Mouse (Mus musculus) CH12.LX (cell line): ENCODE data around the gene Thtpa. TPM values are rescaled to one million over a fixed set of nuclear protein-coding genes. Genes with fewer than 3 reads are reported as not detected.

Experiments
- DNase-seq: peaks from one replicate; pipeline ENCODE4 v3.0.0-alpha.2; 2013; ENCODE audit errors: extremely low read depth
- H3K27ac ChIP-seq: 2 replicates; pipeline ENCODE4 v1.5.1; 2012; ENCODE audit warnings: low read depth, mild to moderate bottlenecking, control low read depth, moderate library complexity; ENCODE audit not compliant: insufficient read depth
- H3K27me3 ChIP-seq: replicated peaks from 2 replicates; pipeline ENCODE3; 2012; ENCODE audit warnings: inconsistent platforms
- H3K36me3 ChIP-seq, 2 experiments: replicated peaks in 1 of 2; 2 replicates each; pipeline versions ENCODE3 to v1.6.1; 2012; ENCODE audit warnings: inconsistent platforms in 1 of 2, low read length in 1 of 2, mild to moderate bottlenecking in 1 of 2, mixed read lengths in 1 of 2, moderate library complexity in 1 of 2; ENCODE audit not compliant: control insufficient read depth in 1 of 2, insufficient read depth in 1 of 2
- H3K4me1 ChIP-seq, 2 experiments: 2 replicates each; pipeline ENCODE4 v1.6.1; 2012; ENCODE audit warnings: inconsistent platforms in 1 of 2, moderate library complexity in 1 of 2; ENCODE audit not compliant: insufficient read depth in 2 of 2, control insufficient read depth in 1 of 2
- H3K4me2 ChIP-seq: 2 replicates; pipeline ENCODE4 v1.6.1; 2012; ENCODE audit warnings: low read depth, mild to moderate bottlenecking, control low read depth; ENCODE audit not compliant: poor library complexity, insufficient read depth, severe bottlenecking
- H3K4me3 ChIP-seq, 3 experiments: fragments of 150-350 bp in 1 of 3; sonication (generic) in 1 of 3; replicated peaks in 1 of 3; 2 replicates each; pipeline versions ENCODE3 to v1.5.1; 2011 to 2012; ENCODE audit warnings: low read depth in 2 of 3, low read length in 2 of 3, mild to moderate bottlenecking in 2 of 3, moderate library complexity in 2 of 3, control low read depth in 1 of 3, improper control_type of control experiment in 1 of 3, inconsistent platforms in 1 of 3, mixed read lengths in 1 of 3; ENCODE audit not compliant: poor library complexity in 1 of 3
- H3K79me2 ChIP-seq: replicated peaks from 2 replicates; pipeline ENCODE4 v1.6.1; 2012; ENCODE audit warnings: mild to moderate bottlenecking, moderate library complexity; ENCODE audit not compliant: control insufficient read depth, poor library complexity, insufficient read depth, severe bottlenecking; ENCODE audit errors: extremely low read depth
- H3K9ac ChIP-seq: 2 replicates; pipeline ENCODE4 v1.6.1; 2012; ENCODE audit warnings: low read depth, mild to moderate bottlenecking, control low read depth, moderate library complexity; ENCODE audit not compliant: insufficient read depth
- H3K9me3 ChIP-seq: replicated peaks from 2 replicates; pipeline ENCODE3; 2012; ENCODE audit warnings: low read length, inconsistent platforms, mixed read lengths
- CHD1 ChIP-seq: IDR thresholded peaks from 2 replicates; pipeline ENCODE4 v1.6.1; 2012; ENCODE audit warnings: low read depth, low read length, improper control_type of control experiment, inconsistent platforms
- CHD2 ChIP-seq: IDR thresholded peaks from 2 replicates; pipeline ENCODE4 v1.6.1; 2011; ENCODE audit warnings: low read length, improper control_type of control experiment
- CTCF ChIP-seq, 2 experiments: IDR thresholded peaks in 1 of 2; conservative IDR thresholded peaks in 1 of 2; 2 replicates each; pipeline ENCODE4 v1.5.1; 2011 to 2012; ENCODE audit warnings: low read depth in 2 of 2, low read length in 2 of 2, improper control_type of control experiment in 1 of 2, inconsistent platforms in 1 of 2, mild to moderate bottlenecking in 1 of 2, moderate library complexity in 1 of 2
- E2F4 ChIP-seq: IDR thresholded peaks from 2 replicates; pipeline ENCODE4 v1.6.1; 2011; ENCODE audit warnings: low read depth, low read length, improper control_type of control experiment; ENCODE audit not compliant: insufficient replicate concordance
- EP300 ChIP-seq: IDR thresholded peaks from 2 replicates; pipeline ENCODE4 v1.6.1; 2011; ENCODE audit warnings: low read length, improper control_type of control experiment
- GABPA ChIP-seq: IDR thresholded peaks from 2 replicates; pipeline ENCODE4 v1.6.1; 2012; ENCODE audit warnings: low read depth, low read length, improper control_type of control experiment, inconsistent platforms; ENCODE audit not compliant: insufficient replicate concordance
- IRF4 ChIP-seq: IDR thresholded peaks from 2 replicates; pipeline ENCODE4 v1.6.1; 2014; ENCODE audit warnings: low read depth, mild to moderate bottlenecking, inconsistent platforms, low read length, improper control_type of control experiment
- JUN ChIP-seq: IDR thresholded peaks from 2 replicates; pipeline ENCODE4 v1.6.1; 2011; ENCODE audit warnings: low read depth, mild to moderate bottlenecking, low read length, improper control_type of control experiment, moderate library complexity; ENCODE audit not compliant: insufficient read depth
- JUND ChIP-seq: conservative IDR thresholded peaks from 2 replicates; pipeline ENCODE4 v1.6.1; 2011; ENCODE audit warnings: low read depth, low read length, improper control_type of control experiment
- MAX ChIP-seq: IDR thresholded peaks from 2 replicates; pipeline ENCODE4 v1.6.1; 2011; ENCODE audit warnings: low read length, improper control_type of control experiment
- MAZ ChIP-seq: IDR thresholded peaks from 2 replicates; pipeline ENCODE4 v1.6.1; 2012; ENCODE audit warnings: low read depth, mild to moderate bottlenecking, inconsistent platforms, low read length, improper control_type of control experiment, moderate library complexity
- MEF2A ChIP-seq: IDR thresholded peaks from 2 replicates; pipeline ENCODE4 v1.6.1; 2014; ENCODE audit warnings: low read depth, mild to moderate bottlenecking, inconsistent platforms, low read length, improper control_type of control experiment, borderline replicate concordance
- MXI1 ChIP-seq: IDR thresholded peaks from 2 replicates; pipeline ENCODE4 v1.6.1; 2011; ENCODE audit warnings: mild to moderate bottlenecking, low read depth, low read length, improper control_type of control experiment
- NELFE ChIP-seq: IDR thresholded peaks from 2 replicates; pipeline ENCODE4 v1.6.1; 2011; ENCODE audit warnings: low read depth, low read length, improper control_type of control experiment
- NRF1 ChIP-seq: IDR thresholded peaks from 2 replicates; pipeline ENCODE4 v1.6.1; 2014; ENCODE audit warnings: low read depth, mild to moderate bottlenecking, inconsistent platforms, low read length, improper control_type of control experiment, moderate library complexity
- POLR2A ChIP-seq: IDR thresholded peaks from 2 replicates; pipeline ENCODE4 v1.6.1; 2011; ENCODE audit warnings: low read depth, mild to moderate bottlenecking, improper control_type of control experiment, low read length
- POLR2AphosphoS2 ChIP-seq: IDR thresholded peaks from 2 replicates; pipeline ENCODE4 v1.6.1; 2011; ENCODE audit warnings: low read depth, low read length, improper control_type of control experiment
- RCOR1 ChIP-seq: conservative IDR thresholded peaks from 2 replicates; pipeline ENCODE4 v1.6.1; 2012; ENCODE audit warnings: low read depth, mild to moderate bottlenecking, inconsistent platforms, low read length, improper control_type of control experiment
- SMC3 ChIP-seq: IDR thresholded peaks from 2 replicates; pipeline ENCODE4 v1.6.1; 2011; ENCODE audit warnings: low read depth, low read length, improper control_type of control experiment
- USF1 ChIP-seq: IDR thresholded peaks from 2 replicates; pipeline ENCODE4 v1.6.1; 2014; ENCODE audit warnings: low read depth, mild to moderate bottlenecking, inconsistent platforms, low read length, improper control_type of control experiment
- ZNF384 ChIP-seq: IDR thresholded peaks from 2 replicates; pipeline ENCODE4 v1.6.1; 2012; ENCODE audit warnings: low read depth, low read length, improper control_type of control experiment, inconsistent platforms
- dilution Hi-C: fragments of 300-500 bp; cut with MboI; formaldehyde crosslinking; loops from 2 replicates; pipeline ENCODE4 v1.14.3; 2020; ENCODE audit warnings: low sequenced_read_pairs; ENCODE audit not compliant: extremely low pct_unique_long_range_greater_than_20kb, extremely low pct_ligation_motif_present
- in situ Hi-C: fragments of 300-500 bp; cut with MboI; formaldehyde crosslinking; loops from 3 replicates; pipeline ENCODE4 v1.14.3; 2019; ENCODE audit warnings: low sequenced_read_pairs, low pct_ligation_motif_present, low pct_unique_long_range_greater_than_20kb, mixed read lengths
- polyA plus RNA-seq: library from polyadenylated mRNA; unstranded; fragments of >175 nt; gene quantifications from 2 replicates; pipeline ENCODE4 v1.2.1, GENCODE M21; 2012; ENCODE audit warnings: low read depth; ENCODE audit not compliant: insufficient read length
- total RNA-seq, 2 experiments: library from RNA; depleted of rRNA; stranded (reverse); fragments of 300-350 nt in 1 of 2; fragments of >200 nt in 1 of 2; gene quantifications; 2 replicates each; pipeline ENCODE4 v1.2.3; 2012 to 2014

Thtpa gene
- total and polyA plus RNA-seq, 3 experiments: 4.0 to 9.4 (median 6.7) TPM

- Histone ChIP-seq H3K9me3 (no peaks in the 10 kb centered on the region), H3K79me2 (no peaks in the 10 kb centered on the region), H3K27me3 (peaks cover 15% of the 10 kb centered on the region), H3K4me1 (peaks cover 6 to 31% of the 10 kb centered on the region in 2 experiments), H3K27ac (no peak overlapping the region), H3K36me3 (peaks cover 4 to 9% of the 10 kb centered on the region in 2 experiments), H3K4me2 (no peak overlapping the region), H3K4me3 (no peak overlapping the region), H3K9ac (no peak overlapping the region)
- DNase-seq: no peak
- no peak for TF ChIP-seq CHD2
- no peak for TF ChIP-seq E2F4
- TF ChIP-seq NELFE: no peak
- TF ChIP-seq CTCF (conservative IDR thresholded peaks at IDR 0.05 in 1 of 2, IDR thresholded peaks at IDR 0.05 in 1 of 2; ENCODE audit: low read depth in 2 of 2, low read length in 2 of 2): no peak
- TF ChIP-seq MXI1: no peak
- no peak for TF ChIP-seq JUND
- TF ChIP-seq SMC3: no peak
- no peak for TF ChIP-seq EP300
- no peak for TF ChIP-seq MAZ
- no peak for TF ChIP-seq USF1
- TF ChIP-seq JUN: no peak
- no peak for TF ChIP-seq POLR2AphosphoS2
- in situ Hi-C loops (no loop called here), dilution Hi-C loops (no loop called here)
These were observed 14.7 kb downstream of the Thtpa start for GRCm38 (mm10) chr14:55109048-55109873.

GRCm38 (mm10) chr14:55110076-55110475, 15.5 kb downstream of the Thtpa start:
- H3K4me2 ChIP-seq: no peak overlapping the region
- H3K27me3 ChIP-seq: peaks cover 15% of the 10 kb centered on the region
- dilution Hi-C loops (no loop called here), in situ Hi-C loops (loop anchor here (10.0 kb wide), 1 partner anchor 105 kb away; no protein-coding TSS in a partner anchor)
- peaks cover 0 to under 1% of the 10 kb centered on the region in 2 experiments for H3K36me3 ChIP-seq
- DNase-seq: no peak
- H3K4me3 ChIP-seq: no peak overlapping the region
- no peaks in the 10 kb centered on the region for H3K79me2 ChIP-seq
- peaks cover 2% of the 10 kb centered on the region for H3K9me3 ChIP-seq
- H3K4me1 ChIP-seq: peaks cover 6 to 27% of the 10 kb centered on the region in 2 experiments
- no peak overlapping the region for H3K9ac ChIP-seq
- no peak overlapping the region for H3K27ac ChIP-seq
- no peak for TF ChIP-seq GABPA
- TF ChIP-seq MXI1: no peak
- no peak for TF ChIP-seq IRF4
- TF ChIP-seq RCOR1: no peak
- no peak for TF ChIP-seq MAX
- no peak for TF ChIP-seq CHD1
- TF ChIP-seq ZNF384: no peak
- TF ChIP-seq MEF2A: no peak
- no peak for TF ChIP-seq NRF1
- no peak for TF ChIP-seq CHD2
- TF ChIP-seq POLR2A: no peak
